Mouse (Mus musculus) cerebellum, adult 2 months (tissue): ENCODE results near the gene Tmem190.

Experiments
- CTCF ChIP-seq: fragments of 200-500 bp; IDR thresholded peaks from 2 replicates; pipeline ENCODE4 v1.5.1; 2011; ENCODE audit warnings: low read depth, mild to moderate bottlenecking, control low read depth, low read length, moderate library complexity, borderline replicate concordance; ENCODE audit not compliant: insufficient read depth
- POLR2A ChIP-seq: fragments of 200-500 bp; IDR thresholded peaks from 2 replicates; pipeline ENCODE4 v1.6.1; 2011; ENCODE audit warnings: low read length, control low read depth, borderline replicate concordance; ENCODE audit not compliant: insufficient read depth

GRCm38 (mm10) chr7:4816559-4816958 lies 33.8 kb downstream of the Tmem190 start:
- no peak for TF ChIP-seq POLR2A
- no peak for TF ChIP-seq CTCF
